Mouse (Mus musculus) forebrain, embryonic 14.5 days (tissue): ENCODE results near the gene C530025M09Rik. TPM values are rescaled to one million over a fixed set of nuclear protein-coding genes. Genes with fewer than 3 reads are reported as not detected.

Source experiments
- ATAC-seq: fragments of 200-750 bp; cut with Nextera tagmentation; 2 replicates; pipeline ENCODE4 v1.8.0; 2017; ENCODE audit warnings: mild to moderate bottlenecking, moderate library complexity
- DNase-seq: peaks from one replicate; pipeline ENCODE4 v3.0.0-alpha.2; 2015; ENCODE audit warnings: low spot score
- H3K27ac ChIP-seq: fragments of 300-500 bp; sonication (generic); 2 replicates; pipeline ENCODE4 v1.5.1; 2014; ENCODE audit warnings: low read depth, mild to moderate bottlenecking, control low read depth, low read length, moderate library complexity
- H3K27me3 ChIP-seq: fragments of 300-500 bp; sonication (generic); replicated peaks from 2 replicates; pipeline ENCODE4 v1.6.1; 2014; ENCODE audit warnings: low read length, control low read depth, mixed read lengths; ENCODE audit not compliant: control insufficient read depth, insufficient read depth
- H3K36me3 ChIP-seq: fragments of 300-500 bp; sonication (generic); 2 replicates; pipeline ENCODE4 v1.6.1; 2014; ENCODE audit warnings: low read length, control low read depth; ENCODE audit not compliant: control insufficient read depth, insufficient read depth
- H3K4me1 ChIP-seq: fragments of 300-500 bp; sonication (generic); 2 replicates; pipeline ENCODE4 v1.6.1; 2014; ENCODE audit warnings: antibody characterized with exemption, low read length, control low read depth; ENCODE audit not compliant: control insufficient read depth, insufficient read depth
- H3K4me2 ChIP-seq: fragments of 300-500 bp; sonication (generic); 2 replicates; pipeline ENCODE4 v1.6.1; 2014; ENCODE audit warnings: mild to moderate bottlenecking, control low read depth, low read length
- H3K4me3 ChIP-seq: fragments of 300-500 bp; sonication (generic); 2 replicates; pipeline ENCODE4 v1.5.1; 2014; ENCODE audit warnings: low read depth, low read length, control low read depth
- H3K9ac ChIP-seq: fragments of 300-500 bp; sonication (generic); 2 replicates; pipeline ENCODE4 v1.6.1; 2014; ENCODE audit warnings: mild to moderate bottlenecking, low read length, control low read depth, moderate library complexity
- H3K9me3 ChIP-seq: fragments of 300-500 bp; sonication (generic); replicated peaks from 2 replicates; pipeline ENCODE4 v1.6.1; 2016; ENCODE audit warnings: low read length, control low read depth, mixed read lengths; ENCODE audit not compliant: control insufficient read depth
- WGBS: fragments of 180-500 bp; shearing (Covaris S2); extraction: QIAGEN DNeasy Blood & Tissue Kit; methylation state at CpG from one replicate; pipeline ENCODE4 v1.1.7; 2014; 5-methylcytosine and 5-hydroxymethylcytosine counted together
- polyA plus RNA-seq: library from polyadenylated mRNA; unstranded; fragments of >200 nt; fragmentation: Nextera tagmentation; extraction: Ambion mirVana; gene quantifications from 2 replicates; pipeline ENCODE4 v1.2.1, GENCODE M21; 2014

Gene C530025M09Rik
- polyA plus RNA-seq, 1 experiment from 2014 or later, result 0.38 TPM

- ATAC-seq, result no peak
- no peak overlapping the region for H3K4me2 ChIP-seq
- no peaks in the 10 kb centered on the region for H3K4me1 ChIP-seq
- WGBS, result 86% methylated on average over 2 of the region's 2 CpGs
- DNase-seq, result no peak
- H3K27ac ChIP-seq, result no peak overlapping the region
- H3K9ac ChIP-seq, result no peak overlapping the region
- no peaks in the 10 kb centered on the region for H3K9me3 ChIP-seq
- no peaks in the 10 kb centered on the region for H3K36me3 ChIP-seq
- no peaks in the 10 kb centered on the region for H3K27me3 ChIP-seq
- H3K4me3 ChIP-seq, result no peak overlapping the region
Measured at GRCm38 (mm10) chr2:149839666-149840065, 8.7 kb upstream of the C530025M09Rik start.

- peaks cover 1% of the 10 kb centered on the region; the same call in 1 of the 2 replicates for H3K4me1 ChIP-seq
- no peak overlapping the region for H3K9ac ChIP-seq
- H3K27ac ChIP-seq, result no peak overlapping the region
- 0 out of 2 replicates have a peak, but pooled peaks cover 4% of the 10 kb centered on the region for H3K27me3 ChIP-seq
- no peak for DNase-seq
- no peak overlapping the region for H3K4me2 ChIP-seq
- no peak overlapping the region for H3K4me3 ChIP-seq
- ATAC-seq, result no peak
- H3K36me3 ChIP-seq, result no peaks in the 10 kb centered on the region
- WGBS, result 79% methylated on average over 2 of the region's 2 CpGs
- H3K9me3 ChIP-seq, result no peaks in the 10 kb centered on the region
Measured at GRCm38 (mm10) chr2:149836471-149837135, 5.6 kb upstream of the C530025M09Rik start.

GRCm38 (mm10) chr2:149835091-149835490 lies 4.1 kb upstream of the C530025M09Rik start:
- DNase-seq (no peak), ATAC-seq (no peak)
- WGBS, result 82% methylated on average over 1 of the region's 1 CpGs
- Histone ChIP-seq H3K4me2 (no peak overlapping the region), H3K36me3 (no peaks in the 10 kb centered on the region), H3K9ac (no peak overlapping the region), H3K4me3 (no peak overlapping the region), H3K9me3 (no peaks in the 10 kb centered on the region), H3K4me1 (peaks cover 4% of the 10 kb centered on the region; the same call in 1 of the 2 replicates), H3K27me3 (0 out of 2 replicates have a peak, but pooled peaks cover 9% of the 10 kb centered on the region), H3K27ac (no peak overlapping the region)

GRCm38 (mm10) chr2:149832301-149832700 lies 1.3 kb upstream of the C530025M09Rik start:
- 9% methylated on average over 5 of the region's 5 CpGs for WGBS
- ATAC-seq (no peak), DNase-seq (peak; percentile 2)
- H3K27me3 ChIP-seq, result 0 out of 2 replicates have a peak, but pooled peaks cover 12% of the 10 kb centered on the region
- H3K36me3 ChIP-seq, result no peaks in the 10 kb centered on the region
- no peaks in the 10 kb centered on the region for H3K9me3 ChIP-seq
- H3K9ac ChIP-seq, result no peak overlapping the region; the same call in 1 of the 2 replicates
- H3K27ac ChIP-seq, result no peak overlapping the region
- peaks cover 4% of the 10 kb centered on the region; the same call in 1 of the 2 replicates for H3K4me1 ChIP-seq
- peak overlapping the region; percentile 60 for H3K4me3 ChIP-seq
- H3K4me2 ChIP-seq, result peak overlapping the region; percentile 97

- no peak overlapping the region for H3K27ac ChIP-seq
- ATAC-seq (peak; percentile 16), DNase-seq (peak; percentile 24)
- H3K4me1 ChIP-seq, result peaks cover 4% of the 10 kb centered on the region; the same call in 1 of the 2 replicates
- peak overlapping the region; percentile 97 for H3K4me2 ChIP-seq
- no peaks in the 10 kb centered on the region for H3K36me3 ChIP-seq
- peak overlapping the region; percentile 60 for H3K4me3 ChIP-seq
- H3K9me3 ChIP-seq, result no peaks in the 10 kb centered on the region
- H3K27me3 ChIP-seq, result 0 out of 2 replicates have a peak, but pooled peaks cover 12% of the 10 kb centered on the region
- WGBS, result under 1% methylated on average over 29 of the region's 29 CpGs
- H3K9ac ChIP-seq, result peak overlapping the region; percentile 66
Measured at GRCm38 (mm10) chr2:149831459-149832245, 639 bp upstream of the C530025M09Rik start.

GRCm38 (mm10) chr2:149829955-149830535 lies 968 bp downstream of the C530025M09Rik start:
- H3K27me3 ChIP-seq, result 0 out of 2 replicates have a peak, but pooled peaks cover 12% of the 10 kb centered on the region
- peak overlapping the region; percentile 97 for H3K4me2 ChIP-seq
- 2% methylated on average over 26 of the region's 26 CpGs for WGBS
- no peaks in the 10 kb centered on the region for H3K36me3 ChIP-seq
- no peaks in the 10 kb centered on the region for H3K9me3 ChIP-seq
- DNase-seq (peak; percentile 19), ATAC-seq (0 out of 2 replicates have a peak, but pooled peaks have one; percentile 18)
- H3K4me1 ChIP-seq, result peaks cover 4% of the 10 kb centered on the region; the same call in 1 of the 2 replicates
- H3K27ac ChIP-seq, result no peak overlapping the region
- H3K4me3 ChIP-seq, result peak overlapping the region; percentile 60
- peak overlapping the region; percentile 66 for H3K9ac ChIP-seq

GRCm38 (mm10) chr2:149828911-149829310 lies 2.1 kb downstream of the C530025M09Rik start, which contains the start of gene Syndig1:
TSS of gene Syndig1 (plus strand) at chr2:149829211.
- peak within 1 kb of the TSS; percentile 97 for H3K4me2 ChIP-seq
- DNase-seq (no peak), ATAC-seq (no peak)
- no peak within 1 kb of the TSS for H3K27ac ChIP-seq
- no peaks in the 10 kb centered on the region for H3K36me3 ChIP-seq
- 0 out of 2 replicates have a peak, but pooled peaks cover 12% of the 10 kb centered on the region for H3K27me3 ChIP-seq
- WGBS, result 86% methylated on average over 2 of the region's 2 CpGs
- no peaks in the 10 kb centered on the region for H3K9me3 ChIP-seq
- peaks cover 4% of the 10 kb centered on the region; the same call in 1 of the 2 replicates for H3K4me1 ChIP-seq
- peak within 1 kb of the TSS; percentile 66; the same call in 1 of the 2 replicates for H3K9ac ChIP-seq
- H3K4me3 ChIP-seq, result peak within 1 kb of the TSS; percentile 60

- WGBS, result 33% methylated on average over 2 of the region's 2 CpGs
Measured at GRCm38 (mm10) chr2:149820201-149820600, 10.8 kb downstream of the C530025M09Rik start.

More at GRCm38 (mm10) chr2:149820201-149820600, 10.8 kb downstream of the C530025M09Rik start:
- Histone ChIP-seq H3K4me1 (no peaks in the 10 kb centered on the region), H3K9me3 (no peaks in the 10 kb centered on the region), H3K27ac (no peak overlapping the region), H3K36me3 (no peaks in the 10 kb centered on the region), H3K4me3 (no peak overlapping the region), H3K9ac (no peak overlapping the region), H3K4me2 (no peak overlapping the region), H3K27me3 (no peaks in the 10 kb centered on the region)
- DNase-seq, result no peak
- no peak for ATAC-seq
